Mouse (Mus musculus): ENCODE measurements around the gene Rps2.

GRCm38 (mm10) chr17:24707801-24708425, 10.0 kb upstream of the Rps2 start:
- no peak for TF ChIP-seq CTCF (IDR thresholded peaks at IDR 0.05)
- TF ChIP-seq POLR2A (IDR thresholded peaks at IDR 0.05; ENCODE audit: insufficient read depth, low read depth, low read length) = no peak

Data from heart, adult 2 months (tissue).